Mouse (Mus musculus): ENCODE measurements at regions not wholly inside any gene's neighbourhood (a gene's known extent, or its start where the extent isn't known, plus 50 kb on each side); places are given as distances from the start of the nearest gene placed in this dataset.

DNA sequence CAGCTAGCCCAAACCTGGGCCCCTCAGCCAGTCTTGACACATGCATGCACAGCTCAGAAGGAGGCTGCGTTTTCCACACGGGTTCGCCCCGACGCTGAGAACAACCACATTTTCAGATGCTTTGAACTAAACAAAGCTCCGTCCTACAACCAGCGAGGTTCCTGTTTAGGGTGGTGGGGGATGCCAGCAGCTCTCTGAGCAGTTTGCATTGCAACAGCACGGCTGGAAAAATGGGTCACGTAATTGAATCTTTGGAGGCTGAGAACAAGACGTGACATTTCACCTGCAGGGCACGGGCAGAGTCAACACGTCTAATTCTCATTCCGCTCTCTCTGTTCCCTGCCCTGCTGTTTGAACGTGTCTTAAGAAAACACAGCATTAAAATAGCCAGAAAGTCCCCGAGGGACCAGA lies 119.2 kb downstream of the Syk start:
- DNase-seq: no peak

DNA sequence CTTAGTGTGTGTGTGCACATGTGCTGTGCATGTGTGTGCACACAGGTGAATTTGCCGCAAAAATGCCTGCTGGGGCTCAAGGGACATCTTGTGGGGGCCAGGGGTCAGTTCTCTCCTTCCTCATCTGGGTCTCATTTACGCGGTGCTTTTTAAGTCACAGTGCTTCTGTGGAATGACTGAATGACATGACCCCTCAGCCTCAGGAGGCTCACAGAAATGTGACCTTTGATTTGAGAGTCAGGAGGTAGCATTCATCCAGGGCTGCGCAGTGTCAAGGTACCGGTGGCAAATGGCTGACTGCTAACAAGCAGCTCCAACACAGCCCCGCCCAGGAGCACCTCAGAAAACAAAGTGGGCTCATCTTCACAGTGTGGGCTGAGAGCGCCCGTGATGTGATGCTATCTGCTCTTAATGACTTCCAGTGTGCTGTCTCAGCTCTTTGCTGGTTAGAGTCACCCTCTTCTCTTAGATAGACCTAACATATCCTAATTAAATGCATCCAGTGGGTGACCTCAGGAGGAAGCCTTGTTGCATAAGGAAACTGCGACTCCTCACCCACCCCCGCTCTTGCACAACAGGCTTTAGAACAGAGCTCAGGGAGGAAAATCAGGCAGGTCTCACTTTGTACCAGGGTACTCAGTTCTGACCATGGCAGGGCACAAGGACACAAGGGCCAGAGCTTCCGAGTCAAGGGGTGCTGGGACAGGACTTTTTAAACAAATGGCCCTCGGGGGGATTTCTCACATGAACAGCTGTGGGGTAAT lies 120.6 kb downstream of the Syk start:
- DNase-seq: no peak

DNA sequence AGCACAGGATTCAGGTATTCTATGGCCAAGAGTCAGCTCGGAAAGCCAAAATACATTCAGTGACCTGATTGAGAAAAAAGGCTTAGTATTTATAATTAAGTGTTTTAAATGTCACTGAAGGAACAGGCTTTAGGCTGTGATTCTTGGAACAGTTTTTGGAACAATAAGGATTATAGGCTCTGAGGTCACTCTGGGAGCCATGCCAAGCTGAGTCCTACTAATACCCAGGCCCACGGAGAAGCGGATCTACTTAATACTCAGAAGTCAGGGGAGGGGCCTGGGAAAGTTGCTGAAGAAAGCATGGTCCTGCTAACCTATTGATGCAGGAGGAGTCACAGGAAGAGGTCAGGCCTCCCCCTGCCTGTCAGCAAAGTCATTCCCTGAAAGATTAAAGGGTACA lies 121.7 kb downstream of the Syk start:
- no peak for DNase-seq

DNA sequence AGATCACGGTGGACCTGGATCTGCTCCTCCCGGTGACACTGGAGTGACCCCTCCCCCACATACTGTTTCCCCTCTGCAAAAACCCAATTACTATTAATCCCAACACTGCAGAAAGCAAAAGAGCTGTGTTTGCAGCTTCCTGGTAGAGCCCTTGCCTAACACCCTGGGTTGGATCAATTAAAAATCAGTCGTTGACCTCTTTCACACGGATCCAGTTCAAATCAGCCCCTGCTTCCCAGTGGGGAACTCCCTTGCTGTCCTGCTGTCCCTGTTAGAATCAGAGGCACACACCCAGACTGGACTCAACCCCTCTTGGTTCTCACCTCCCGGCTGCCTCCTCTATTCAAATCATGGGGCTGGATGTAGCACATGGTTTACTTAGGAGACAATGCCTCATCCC lies 126.6 kb downstream of the Syk start:
- no peak for DNase-seq

DNA sequence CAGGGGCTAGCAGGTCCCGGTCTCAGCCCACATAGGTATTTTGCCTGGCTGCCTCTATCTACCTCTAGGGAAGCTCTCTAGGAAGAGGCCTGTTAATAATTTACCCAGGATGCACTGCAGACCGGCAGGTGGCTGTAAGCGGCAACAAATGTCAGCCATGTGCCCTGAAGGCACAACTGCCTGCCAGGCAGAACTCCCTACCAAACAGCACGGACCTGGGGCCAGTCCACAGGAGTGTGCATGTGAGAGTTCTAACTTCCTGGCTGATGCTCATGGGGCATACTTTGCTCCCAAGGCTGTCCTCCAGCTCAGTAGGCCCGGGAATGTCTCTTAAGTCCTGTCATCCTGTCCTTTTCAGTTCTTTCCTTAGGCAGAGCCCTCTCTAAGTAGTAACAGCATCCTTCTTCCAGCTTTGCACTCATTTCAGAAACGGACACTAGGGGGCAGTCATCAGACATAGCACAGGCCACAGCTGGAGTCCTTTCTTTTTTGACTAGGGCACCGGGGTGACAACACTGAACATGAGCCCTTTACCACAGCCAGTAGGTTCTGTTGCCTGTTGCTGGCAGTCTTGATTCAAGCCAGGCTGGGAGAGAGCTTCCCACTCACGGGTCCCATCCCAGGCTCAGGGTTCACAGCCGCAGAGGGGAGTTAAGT lies 128.9 kb downstream of the Syk start:
- peak; percentile 76 for DNase-seq

DNA sequence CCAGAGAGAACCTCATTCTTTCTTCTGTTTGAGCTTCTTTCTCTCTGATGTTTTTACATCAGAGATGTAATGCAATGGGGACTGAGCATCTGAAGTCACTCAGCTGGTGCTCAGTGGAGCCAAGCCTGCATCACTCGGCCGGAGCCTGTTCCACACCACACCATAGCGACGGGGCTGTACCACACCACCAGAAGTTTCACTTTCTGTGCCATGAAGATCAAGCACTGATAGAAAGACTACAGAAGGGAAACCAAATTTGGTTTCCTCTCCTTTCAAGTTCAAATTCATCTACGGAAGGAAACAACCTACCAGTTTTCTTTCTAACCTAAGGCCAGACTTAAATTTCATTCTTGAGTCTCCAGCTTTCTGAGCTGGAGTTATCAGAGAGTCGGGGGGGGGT lies 138.5 kb downstream of the Syk start:
- DNase-seq: no peak

DNA sequence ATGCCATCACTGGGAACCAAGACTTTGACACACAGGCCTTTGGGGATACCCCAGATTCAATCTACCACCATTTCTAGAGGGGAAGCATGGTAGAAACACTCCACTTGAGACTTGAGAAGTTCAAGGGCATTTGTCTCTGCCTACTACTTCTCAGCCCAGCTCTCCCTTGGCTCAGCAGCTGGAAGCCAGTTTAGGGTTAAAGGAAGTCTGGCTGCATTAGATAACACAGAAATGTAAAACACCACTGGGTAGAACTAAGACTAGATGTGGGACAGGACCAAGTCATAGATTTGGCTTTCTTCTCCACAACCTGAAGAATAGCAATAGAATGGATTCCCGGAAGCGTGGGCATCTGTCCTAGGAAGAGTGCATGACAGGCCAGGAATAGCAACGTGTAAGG lies 139.7 kb downstream of the Syk start:
- DNase-seq: no peak

DNA sequence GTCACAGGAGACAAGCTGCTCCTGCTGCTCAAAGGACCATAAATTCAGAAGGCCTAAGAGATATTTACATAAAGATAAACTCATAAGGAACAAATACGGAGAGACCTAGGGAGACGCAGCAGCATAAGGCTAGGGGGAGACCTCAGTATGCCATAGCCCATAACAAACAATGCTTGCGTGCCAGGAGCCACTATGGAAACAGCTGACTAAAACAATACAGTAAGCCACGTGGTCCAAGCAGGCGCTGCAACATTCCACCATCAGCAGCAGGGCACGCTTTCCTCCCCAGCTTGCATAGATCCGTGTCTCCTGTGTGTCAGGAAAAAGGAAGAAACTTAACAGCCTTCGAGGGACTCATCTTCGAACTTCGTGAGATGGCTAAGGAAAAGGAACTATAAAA lies 143.1 kb downstream of the Syk start:
- no peak for DNase-seq

DNA sequence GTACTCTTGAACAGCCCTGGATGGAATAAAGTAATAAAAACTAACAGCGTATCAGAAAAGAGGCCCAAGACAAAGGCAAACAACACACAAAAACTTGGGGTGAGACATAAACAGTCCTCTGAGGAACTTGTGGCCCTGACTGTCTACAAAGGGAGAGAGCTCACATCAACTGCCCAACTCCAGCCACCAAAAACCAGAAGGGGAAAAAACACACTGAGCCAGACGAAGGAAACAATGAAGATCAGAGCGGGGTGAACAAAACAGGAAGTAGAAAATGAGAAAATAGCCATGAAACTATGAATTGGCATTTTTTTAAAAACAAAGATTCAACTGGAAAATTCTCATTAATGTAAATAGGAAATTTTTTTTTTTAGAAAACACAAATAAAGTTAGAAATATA lies 143.6 kb downstream of the Syk start:
- DNase-seq: no peak

DNA sequence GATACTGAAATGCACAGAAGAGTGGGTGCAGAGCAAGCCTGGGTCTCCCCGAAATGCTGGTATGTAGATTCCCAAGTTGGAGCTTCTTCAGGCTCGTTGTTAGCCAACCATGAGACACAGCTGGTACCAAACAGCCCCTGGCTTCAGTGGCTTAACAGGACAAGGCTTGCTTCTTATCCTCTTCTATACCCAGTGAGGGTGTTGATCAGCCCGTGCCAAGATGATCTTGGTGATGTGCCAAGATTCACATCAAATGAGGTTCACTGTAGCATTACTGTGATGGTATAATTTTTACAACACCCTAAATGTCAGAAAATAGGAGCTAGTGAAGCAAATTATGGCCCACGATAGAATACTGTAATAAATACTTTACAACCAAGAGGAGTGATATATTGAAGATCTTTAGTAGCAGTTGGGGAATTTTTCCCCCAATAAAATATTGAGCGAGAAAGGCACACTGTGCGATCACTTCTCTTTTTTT lies 152.5 kb downstream of the Syk start:
- DNase-seq: no peak

DNA sequence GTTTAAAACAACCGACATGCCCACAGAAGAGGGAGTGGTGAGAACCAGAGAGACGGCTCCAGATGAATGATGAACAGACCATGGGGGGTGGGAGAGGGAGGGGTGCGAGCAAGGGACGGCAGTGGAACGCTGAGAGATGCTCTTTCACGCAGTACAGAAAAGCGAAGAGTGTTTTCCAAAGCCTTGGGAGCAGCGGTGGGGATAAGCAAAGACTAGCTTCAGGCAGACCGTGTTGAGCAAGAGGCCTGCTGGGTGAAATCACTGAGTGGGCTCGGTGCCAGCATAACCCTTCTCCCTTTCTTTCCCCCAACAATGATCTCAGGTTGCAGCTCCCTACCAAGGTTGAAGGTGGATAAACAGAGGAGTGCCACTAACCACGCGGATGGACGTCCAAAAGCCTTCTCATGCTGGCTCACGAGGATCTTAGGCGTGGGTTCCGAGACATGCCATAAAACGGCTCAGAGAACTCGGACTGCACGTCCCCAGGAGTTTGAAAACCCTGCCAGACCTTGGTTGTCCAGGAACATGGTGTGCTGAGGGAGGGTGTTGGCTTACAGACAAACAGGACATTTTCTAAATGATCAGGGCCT lies 153.1 kb downstream of the Syk start:
- no peak for DNase-seq

DNA sequence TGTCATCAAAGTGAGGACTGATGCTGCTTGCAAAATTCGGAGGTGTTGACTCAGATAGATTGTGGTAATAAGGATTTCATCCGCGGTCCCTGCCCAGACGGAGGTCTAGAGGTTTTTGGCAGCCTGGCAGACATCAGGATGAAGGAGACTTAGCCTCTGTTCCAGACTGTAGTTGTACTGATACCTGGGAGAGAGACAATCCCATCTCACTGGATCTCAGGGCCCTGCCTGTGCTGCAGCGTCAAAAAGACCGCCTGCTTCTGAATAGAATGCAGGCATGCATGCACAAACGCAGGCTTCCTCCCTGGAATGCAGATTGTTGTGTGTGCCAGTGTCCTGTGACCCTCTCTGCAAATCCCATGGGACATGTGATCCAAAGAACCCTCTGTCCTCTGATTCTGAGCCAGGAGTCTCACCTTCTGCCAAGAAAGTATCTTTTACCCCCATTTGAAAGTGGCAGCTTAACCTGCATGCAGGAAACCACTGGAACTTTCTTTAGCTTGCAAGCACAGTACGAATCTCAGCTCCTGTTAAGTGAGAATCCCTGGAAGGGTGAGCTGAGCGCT lies 155.2 kb downstream of the Syk start:
- no peak for DNase-seq

DNA sequence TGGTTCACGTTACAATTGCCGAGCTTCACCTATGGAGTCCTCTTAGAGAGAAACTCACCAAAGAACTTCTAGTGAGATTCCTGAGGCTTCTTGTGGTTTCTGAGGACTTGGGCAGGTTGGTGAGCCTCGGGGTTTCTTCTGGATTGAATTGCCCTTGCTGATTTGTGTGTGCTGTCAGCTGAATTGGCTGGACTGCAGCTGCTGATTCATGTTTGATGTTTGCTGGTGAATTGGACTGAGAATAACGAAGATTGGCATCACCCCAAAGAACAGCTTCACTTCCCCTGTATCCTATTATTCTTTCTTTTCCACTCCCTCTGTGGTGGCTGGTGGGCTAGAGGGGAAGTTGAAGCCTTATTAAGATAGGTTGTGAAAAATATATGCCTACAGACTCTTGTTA lies 158.4 kb downstream of the Syk start:
- no peak for DNase-seq

DNA sequence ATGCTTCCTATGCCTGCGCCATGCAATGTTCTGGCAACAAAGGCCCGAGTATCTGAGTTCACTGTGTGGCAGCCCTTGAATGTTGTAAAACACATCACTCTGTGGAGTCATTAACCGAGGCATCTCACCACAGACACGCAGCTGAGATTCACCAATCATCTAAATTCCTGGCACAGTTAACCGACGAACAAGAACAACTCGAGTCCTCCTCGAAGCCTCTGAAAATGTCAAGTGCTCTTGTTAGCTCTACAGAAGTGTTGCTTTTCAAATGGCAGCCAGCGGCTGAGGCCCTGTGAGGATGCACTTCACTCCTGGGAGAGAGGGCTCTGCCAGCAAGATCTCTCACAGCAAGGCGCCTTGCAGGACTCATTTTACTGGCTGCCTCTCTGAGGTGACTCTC lies 173.0 kb downstream of the Syk start:
- no peak for DNase-seq

DNA sequence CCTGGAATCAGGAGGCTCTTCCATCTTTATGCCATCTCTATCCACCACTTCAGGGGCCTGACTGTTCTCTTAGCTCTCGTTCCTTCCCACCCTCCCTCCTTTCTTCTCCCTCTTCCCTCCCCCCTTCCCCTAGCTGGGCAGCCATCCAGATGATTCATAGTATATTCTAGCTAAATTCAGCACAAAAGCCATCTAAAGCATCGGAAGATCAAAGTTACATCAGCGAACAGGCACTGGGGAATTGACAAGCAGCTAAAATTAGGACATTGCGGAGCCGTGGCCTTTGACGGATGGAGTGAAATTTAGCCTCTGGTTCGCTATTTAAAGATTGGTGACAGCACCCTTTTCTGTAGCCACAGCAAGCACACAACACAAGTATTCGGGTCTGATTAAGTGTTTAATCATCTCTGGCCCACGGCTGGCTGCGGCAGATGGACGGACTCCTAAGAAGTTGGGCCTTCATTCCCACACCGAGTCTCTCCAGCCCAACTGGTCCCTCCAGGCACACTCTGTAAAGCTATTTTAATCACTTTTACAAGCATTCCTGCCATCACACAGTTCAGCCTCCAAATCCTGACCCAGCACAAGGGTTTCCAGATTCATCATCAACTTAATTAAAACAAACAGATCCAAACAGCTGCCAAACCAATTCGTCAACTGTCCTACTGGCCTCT lies 163.8 kb downstream of the Auh start:
- DNase-seq: peak; percentile 31

DNA sequence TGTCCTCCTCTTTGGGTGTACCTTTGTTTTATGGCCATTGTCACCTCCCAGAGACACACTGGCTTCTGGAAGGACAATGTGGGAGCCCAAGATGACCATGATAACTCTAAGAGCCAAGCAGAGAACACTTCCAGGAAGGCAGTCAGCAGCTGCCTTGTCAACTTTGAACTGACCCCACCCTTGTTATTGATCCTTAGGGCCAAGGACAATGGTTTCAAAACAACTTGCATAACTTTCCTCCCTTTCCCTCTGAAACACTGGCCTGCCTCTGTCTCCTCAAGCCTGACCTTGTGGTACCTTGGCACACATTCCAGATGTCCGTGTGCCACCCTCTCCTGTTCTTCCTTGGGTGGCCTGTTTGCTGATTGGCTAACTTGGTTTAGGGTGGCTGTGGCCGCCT lies 163.2 kb downstream of the Auh start:
- no peak for DNase-seq

DNA sequence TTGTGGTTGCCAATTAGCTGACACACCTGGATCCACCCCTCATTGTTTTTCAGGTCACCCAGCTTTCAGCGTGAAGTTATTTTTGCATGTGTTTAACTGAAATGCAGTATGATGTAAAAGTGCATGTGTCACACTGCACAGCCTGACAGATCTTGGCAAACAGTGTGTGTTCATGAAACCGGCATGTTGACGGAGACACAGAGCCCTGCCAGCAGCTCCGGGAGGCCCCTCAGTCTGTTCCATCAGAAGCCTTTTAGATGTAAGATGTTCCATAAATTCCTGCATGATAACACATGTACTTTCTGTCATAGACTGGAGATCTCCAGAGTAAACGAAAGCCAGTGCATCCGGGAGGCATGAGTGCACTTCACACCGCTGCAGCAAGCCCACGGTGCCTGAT lies 159.5 kb downstream of the Auh start:
- peak; percentile 24 for DNase-seq

DNA sequence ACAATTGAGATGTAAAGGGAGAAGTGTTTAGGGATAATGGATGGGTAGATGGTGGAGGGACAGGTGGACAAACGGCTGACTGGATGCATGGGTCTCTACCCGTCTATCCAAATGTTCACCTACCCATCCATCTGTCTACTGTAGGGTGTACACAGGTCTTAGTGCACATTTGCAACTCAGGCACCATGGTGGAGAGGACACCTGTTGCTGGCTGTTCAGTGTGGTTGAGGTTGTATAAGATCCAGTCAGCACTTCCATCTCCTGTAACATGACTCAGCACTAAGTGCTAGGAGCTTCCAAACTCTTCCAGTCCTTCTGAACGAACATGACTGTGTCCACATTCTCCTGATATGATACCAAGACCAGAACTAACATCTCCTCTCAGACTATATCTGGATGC lies 158.0 kb downstream of the Auh start:
- no peak for DNase-seq

DNA sequence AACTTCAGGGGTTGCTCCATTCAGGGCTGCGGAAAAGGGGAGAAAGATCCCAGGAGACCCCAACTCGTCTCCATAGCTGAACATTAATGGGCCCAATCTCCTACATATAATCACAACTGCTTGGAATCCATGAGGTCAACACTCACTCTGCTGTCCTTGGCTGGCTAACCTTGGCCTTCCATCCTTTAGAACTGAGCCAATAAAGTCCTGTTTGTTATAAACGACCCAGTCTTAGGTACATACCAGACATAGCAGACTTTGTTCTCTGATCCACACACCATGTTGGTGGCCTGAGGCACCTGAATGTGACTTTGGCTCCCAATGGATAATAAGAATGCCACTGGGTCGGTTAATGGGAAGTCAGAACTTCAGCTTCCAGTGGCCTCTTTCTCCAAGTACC lies 157.4 kb downstream of the Auh start:
- no peak for DNase-seq

DNA sequence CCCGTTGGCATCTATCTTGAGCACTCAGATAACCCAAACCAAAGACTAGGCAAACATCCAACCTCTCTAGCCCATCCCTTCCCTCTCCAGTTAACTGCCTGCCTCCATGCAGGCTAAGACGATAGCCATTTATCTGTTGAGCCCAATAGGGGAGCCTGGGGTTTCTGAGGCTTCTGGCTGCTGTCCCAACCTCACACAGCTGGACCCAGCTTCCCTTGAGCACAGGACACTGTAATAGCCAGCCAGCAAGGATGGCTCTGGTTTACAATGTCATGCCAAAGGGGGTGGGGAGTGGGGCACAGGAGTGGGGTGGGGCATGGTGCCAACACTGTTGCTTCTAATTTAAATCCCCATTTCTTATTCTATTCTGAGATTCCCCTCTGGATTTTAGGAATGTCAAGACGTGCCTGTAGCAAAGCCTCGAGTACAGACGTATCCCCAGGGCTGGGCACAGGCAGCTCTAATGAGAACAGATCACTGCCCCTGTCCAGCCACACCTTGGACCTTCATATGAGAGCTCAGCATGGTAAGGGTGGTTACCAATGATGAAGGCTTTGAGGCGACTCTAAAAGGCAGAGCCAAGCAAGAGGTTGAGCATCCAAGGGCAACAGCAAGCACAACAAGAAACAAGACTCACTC lies 152.0 kb downstream of the Auh start:
- no peak for DNase-seq

DNA sequence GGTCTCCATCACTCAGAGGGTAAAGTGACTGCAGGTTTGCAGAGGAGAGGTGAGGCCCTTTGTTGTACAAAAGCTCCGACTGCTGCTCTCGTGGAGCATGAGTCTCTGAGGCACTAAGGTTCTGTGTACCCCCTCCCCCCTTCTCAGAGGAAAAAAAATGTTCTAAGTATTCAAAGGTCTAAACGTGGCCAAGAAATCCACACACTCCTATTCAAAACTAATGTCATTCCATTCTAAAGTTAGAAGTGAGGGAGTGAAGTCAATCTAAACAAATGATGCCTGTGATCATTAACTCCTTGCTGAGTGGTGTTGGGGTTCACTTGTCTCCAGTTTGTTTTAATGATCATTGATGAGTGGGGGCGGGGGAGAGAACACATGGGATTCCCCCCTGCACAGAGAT lies 150.6 kb downstream of the Auh start:
- DNase-seq: no peak
